Comparison of ENCODE assay signal across 8 mouse cellular contexts in genomic region chr11:85739266-85739977, GRCm38 (mm10).
DNase-seq lines count a peak whose midpoint lies in the region; ATAC-seq and TF ChIP-seq lines count a peak whose summit lies in the region.

No protein-coding gene starts in this region.

- no peak for TF ChIP-seq POLR2A in limb, embryonic 14.5 days (IDR thresholded peaks at IDR 0.05; ENCODE audit: borderline replicate concordance, extremely low read depth, insufficient read depth, insufficient read length)

- peak; percentile 84 for ATAC-seq in limb, embryonic 14.5 days (ENCODE audit: low FRiP score, low read depth)
- ATAC-seq in hindbrain, embryonic 12.5 days (ENCODE audit: low FRiP score): no peak

- peak overlapping the region; percentile 15; the same call in 1 of the 2 replicates for H3K4me2 ChIP-seq in limb, embryonic 14.5 days (replicated peaks; ENCODE audit: low read depth, low read length, severe bottlenecking)
- no peak overlapping the region for H3K4me2 ChIP-seq in hindbrain, embryonic 12.5 days (replicated peaks)

- H3K9ac ChIP-seq in limb, embryonic 14.5 days (ENCODE audit: low read depth, low read length, severe bottlenecking): no peak overlapping the region
- H3K9ac ChIP-seq in hindbrain, embryonic 12.5 days: no peak overlapping the region

- 15% methylated on average over 6 of the region's 6 CpGs for WGBS in limb, embryonic 14.5 days
- 54% methylated on average over 6 of the region's 6 CpGs for WGBS in hindbrain, embryonic 12.5 days

- H3K36me3 ChIP-seq in limb, embryonic 14.5 days (ENCODE audit: control insufficient read depth, insufficient read depth, low read length): no peaks in the 10 kb centered on the region
- H3K36me3 ChIP-seq in hindbrain, embryonic 12.5 days: no peaks in the 10 kb centered on the region

- peaks cover 3% of the 10 kb centered on the region; the same call in 1 of the 2 replicates for H3K9me3 ChIP-seq in limb, embryonic 14.5 days (ENCODE audit: control insufficient read depth, low read length)
- H3K9me3 ChIP-seq in hindbrain, embryonic 12.5 days (replicated peaks): no peaks in the 10 kb centered on the region

- peaks cover 30% of the 10 kb centered on the region for H3K4me1 ChIP-seq in limb, embryonic 14.5 days (ENCODE audit: control insufficient read depth, insufficient read depth, low read length)
- peaks cover 14% of the 10 kb centered on the region for H3K4me1 ChIP-seq in hindbrain, embryonic 12.5 days

- peaks cover 16% of the 10 kb centered on the region; the same call in 1 of the 2 replicates for H3K27me3 ChIP-seq in limb, embryonic 14.5 days (ENCODE audit: control insufficient read depth, insufficient read depth, low read length)
- H3K27me3 ChIP-seq in hindbrain, embryonic 12.5 days: peaks cover 4% of the 10 kb centered on the region; the same call in 1 of the 2 replicates

- no peak overlapping the region for H3K4me3 ChIP-seq in limb, embryonic 14.5 days (replicated peaks; ENCODE audit: low read length)
- no peak overlapping the region for H3K4me3 ChIP-seq in hindbrain, embryonic 12.5 days

- DNase-seq in frontal cortex, adult 2 months (ENCODE audit: extremely low spot score in 1 of 2, low spot score in 1 of 2): peak; percentile 46 to 50
- DNase-seq in frontal cortex, postnatal 25 days (ENCODE audit: low spot score in 2 of 2): no peak
- peak; percentile 32 to 46 for DNase-seq in right cerebral cortex, adult 2 months (ENCODE audit: low spot score in 2 of 2)
- DNase-seq in right cerebral cortex, postnatal 4 days: no peak
- DNase-seq in limb, embryonic 14.5 days (ENCODE audit: low spot score): peak; percentile 72
- DNase-seq in spleen, postnatal 10 days (ENCODE audit: low spot score in 2 of 2): no peak
- DNase-seq in urinary bladder, postnatal 14 days (ENCODE audit: low spot score): no peak

- peak overlapping the region; percentile 63 for H3K27ac ChIP-seq in limb, embryonic 14.5 days (replicated peaks; ENCODE audit: low read depth, low read length)
- H3K27ac ChIP-seq in hindbrain, embryonic 12.5 days: no peak overlapping the region

Comparison
In these comparisons a context has a peak if more than half of its experiments do, and no peak if none do; other contexts are left out.
1. DNase-seq: peak in frontal cortex, adult 2 months (2 of 2), right cerebral cortex, adult 2 months (2 of 2) and limb, embryonic 14.5 days (single experiment); none in frontal cortex, postnatal 25 days (0 of 2), right cerebral cortex, postnatal 4 days (single experiment), spleen, postnatal 10 days (0 of 2) and urinary bladder, postnatal 14 days (single experiment).